Mouse (Mus musculus): Measurements from ENCODE around the gene Morf4l2. TPM values are rescaled to one million over a fixed set of nuclear protein-coding genes. Genes with fewer than 3 reads are reported as not detected.
A peak's percentile ranks its signal among the peaks of the same experiment; 100 is the strongest.
"Not testable (repeated sequence)": the region's sequence is repeated elsewhere in the genome, so short reads cannot be mapped to it uniquely, and the experiment has no call there.

Gene Morf4l2
- total RNA-seq, 2 experiments from 2014 or later = 167 to 171 TPM

DNA sequence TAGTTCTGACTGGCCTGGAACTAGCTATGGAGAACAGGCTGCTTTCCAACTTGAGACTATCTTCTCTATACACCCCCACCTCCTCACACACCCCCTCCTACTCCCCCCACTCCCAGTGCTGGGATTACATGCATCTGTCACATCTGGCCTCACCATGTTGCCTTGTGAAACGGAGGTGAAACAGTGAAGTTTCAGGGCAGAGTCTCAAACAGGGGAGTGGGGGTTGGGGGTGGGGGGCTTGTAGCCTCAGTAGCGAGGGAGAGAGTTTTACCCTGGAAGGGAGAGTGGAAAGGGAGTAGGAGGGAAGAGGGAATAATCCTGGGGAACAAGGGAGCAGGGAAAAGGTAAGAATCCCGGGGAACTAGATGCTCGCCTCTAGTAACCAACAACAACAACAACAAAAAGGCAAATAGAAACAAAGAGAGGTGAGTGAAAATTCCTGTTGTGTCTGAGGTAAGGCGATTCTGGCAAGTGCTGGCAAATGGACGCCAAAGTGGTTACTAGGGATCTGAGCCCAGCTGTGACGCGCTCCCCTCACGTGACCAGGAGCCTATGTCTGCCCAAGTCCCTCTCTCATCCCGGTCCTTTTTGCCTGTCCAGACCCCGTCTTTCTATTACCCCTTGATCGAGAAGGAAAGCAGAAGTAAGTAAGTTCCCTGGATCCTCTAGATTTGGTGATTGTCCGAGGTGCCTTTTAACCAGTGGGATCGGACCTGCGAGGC is 35.9 kb downstream of the Morf4l2 start, which contains the start of gene Tceal1:
Gene Tceal1, plus strand, starts transcription at position 537 of the 722 bp plus-strand sequence.
- DNase-seq = peak; percentile 67 to 78
- intact Hi-C loops (cut with DNase I) = no loop called here

DNA sequence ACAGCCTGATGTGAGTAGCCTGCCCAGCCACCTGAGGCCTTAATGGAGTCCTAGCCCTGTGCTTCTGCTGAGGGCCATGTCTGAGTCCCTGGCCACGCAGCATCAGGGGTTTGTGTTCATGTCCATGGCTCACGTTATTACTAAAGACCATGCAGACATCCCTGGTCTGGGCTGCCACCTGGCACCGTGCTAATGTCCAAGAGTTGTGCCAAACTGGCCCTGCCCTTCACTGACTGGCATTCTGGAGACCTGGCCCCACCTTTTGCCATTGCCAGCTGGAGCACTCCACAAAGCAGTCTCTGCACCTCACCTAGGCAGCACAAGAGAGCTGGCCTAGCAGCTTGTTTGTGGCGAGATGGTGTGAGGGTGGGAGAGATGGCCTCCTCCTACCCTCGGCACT is 50.3 kb downstream of the Morf4l2 start:
- DNase-seq = no peak
- intact Hi-C loops (cut with DNase I) = no loop called here

DNA sequence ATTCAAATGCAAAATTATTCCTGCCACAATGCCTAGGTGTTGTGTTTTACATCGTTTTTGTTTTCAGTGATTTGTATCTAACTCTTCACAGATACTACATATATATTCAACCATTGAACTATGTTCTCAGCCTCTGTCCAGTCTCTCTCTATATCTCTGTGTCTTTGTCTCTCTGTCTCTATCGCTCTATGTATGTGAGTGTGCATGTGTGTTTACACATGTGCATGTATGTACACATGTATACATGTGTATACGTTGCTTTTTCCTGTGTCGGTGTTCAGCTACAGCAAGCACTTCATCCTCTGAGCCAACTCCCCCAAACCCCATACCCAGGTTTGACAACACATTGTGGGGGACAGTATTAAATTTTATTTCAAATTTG is 51.2 kb downstream of the Morf4l2 start:
- intact Hi-C loops (cut with DNase I) = no loop called here
- DNase-seq = no peak

DNA sequence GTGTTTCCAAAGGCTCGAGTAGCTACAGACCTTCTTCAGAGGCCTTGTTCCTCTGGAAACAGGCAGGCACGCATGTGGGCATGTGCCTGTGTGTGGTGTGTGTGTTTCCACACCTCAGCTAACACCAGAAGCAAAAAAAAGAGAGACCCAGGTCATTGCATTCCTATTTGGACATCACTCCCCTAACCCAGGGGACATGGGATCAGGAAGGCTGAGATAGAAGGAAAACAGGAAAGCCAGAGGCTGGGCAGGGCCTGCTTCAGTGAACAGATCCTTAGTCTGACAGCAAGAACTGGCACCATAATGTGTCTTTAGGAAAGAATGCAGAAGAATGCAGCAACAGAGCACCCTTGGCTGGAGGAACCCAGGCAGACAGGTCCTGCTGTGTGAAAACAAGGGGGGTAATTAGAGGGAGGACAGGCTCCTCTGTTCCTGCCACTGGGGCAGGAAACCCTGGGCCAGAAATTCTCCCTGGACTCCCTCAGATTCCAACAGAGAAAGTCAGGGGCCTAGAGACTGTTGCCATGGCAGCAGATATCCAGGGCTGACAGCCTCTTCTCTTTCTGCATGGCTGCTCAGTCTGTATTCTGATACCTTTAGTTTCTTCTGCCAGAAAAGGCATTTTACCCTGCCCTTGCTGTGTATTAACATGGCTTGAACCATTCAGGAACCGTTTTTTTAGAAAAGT is 51.7 kb downstream of the Morf4l2 start:
- intact Hi-C loops (cut with DNase I); DNase-seq: not testable (repeated sequence)

Other genes with a start within 250 kb of the Morf4l2 start
- gene Kir3dl1, start 225.7 kb downstream of the Morf4l2 start, total RNA-seq (2021) = not detected
- not detected for gene Kir3dl2, start 199.6 kb downstream of the Morf4l2 start, total RNA-seq (2021)
- gene Tceal3, start 152.8 kb downstream of the Morf4l2 start, total RNA-seq (2021) = under 1 TPM; 0.79 to 0.84 TPM
- gene Tceal1, start 35.7 kb downstream of the Morf4l2 start, total RNA-seq (2021) = 1 to 10 TPM; 5.1 to 6.2 TPM
- not detected for gene Glra4, start 36.5 kb upstream of the Morf4l2 start, total RNA-seq (2021)
- 1 to 10 TPM; 4.0 to 4.8 TPM for gene Plp1, start 79.0 kb upstream of the Morf4l2 start, total RNA-seq (2021)
- gene Rab9b, start 125.1 kb upstream of the Morf4l2 start, total RNA-seq (2021) = under 1 TPM; 0.17 to 0.22 TPM
- not detected for gene H2bfm, start 183.6 kb upstream of the Morf4l2 start, total RNA-seq (2021)
- gene Tmsb15b2, start 231.8 kb upstream of the Morf4l2 start, total RNA-seq (2021) = 1 to 10 TPM; 1.9 to 5.9 TPM
- gene Tmsb15l, start 233.2 kb upstream of the Morf4l2 start, total RNA-seq (2021) = 1 to 10 TPM in 1 of 2 experiments, under 1 TPM in 1; 0.67 to 1.0 TPM
- gene Tmsb15b1, start 233.2 kb upstream of the Morf4l2 start, total RNA-seq (2021) = 1 to 10 TPM in 1 of 2 experiments, under 1 TPM in 1; 0.91 to 1.2 TPM
- not detected for gene Zcchc18, start 249.5 kb upstream of the Morf4l2 start, total RNA-seq (2021)

All from heart, postnatal 10 days (tissue).